Mouse (Mus musculus): ENCODE data around the gene Fndc7. TPM values are rescaled to one million over a fixed set of nuclear protein-coding genes. Genes with fewer than 3 reads are reported as not detected.
"Not testable (repeated sequence)": the region's sequence is repeated elsewhere in the genome, so short reads cannot be mapped to it uniquely, and the experiment has no call there.

Gene Fndc7
- polyA plus RNA-seq, 1 experiment from 2014 or later, result not detected

DNA sequence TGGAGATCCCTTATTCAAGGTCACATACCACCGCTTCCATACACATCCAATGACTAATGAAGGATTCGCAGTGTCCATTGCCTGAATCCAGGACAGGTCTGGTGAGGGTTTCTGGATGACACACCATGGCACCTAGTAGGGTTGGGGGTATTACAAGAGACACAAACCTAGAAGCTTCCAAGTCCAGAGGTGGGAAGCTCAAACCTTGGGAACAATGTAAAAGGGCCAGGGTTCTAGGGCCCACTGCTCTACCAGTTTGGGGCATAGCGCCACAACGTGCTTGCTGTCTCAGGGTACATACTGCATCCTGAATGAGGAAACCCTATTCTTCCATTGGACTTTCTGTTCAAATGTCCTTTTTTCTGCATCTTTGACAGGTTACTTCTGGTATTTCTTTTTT, 8.8 kb upstream of the Fndc7 start:
- Histone ChIP-seq H3K27ac (no peak overlapping the region), H3K4me1 (replicated peaks; ENCODE audit: control insufficient read depth, insufficient read depth, low read length) (no peaks in the 10 kb centered on the region), H3K9ac (no peak overlapping the region), H3K36me3 (replicated peaks; ENCODE audit: control insufficient read depth, insufficient read depth) (peaks cover 22% of the 10 kb centered on the region), H3K9me3 (ENCODE audit: control insufficient read depth, low read length) (no peaks in the 10 kb centered on the region), H3K27me3 (ENCODE audit: control insufficient read depth, insufficient read depth, low read length) (no peaks in the 10 kb centered on the region), H3K4me2 (replicated peaks) (no peak overlapping the region), H3K4me3 (replicated peaks; ENCODE audit: low read length) (no peak overlapping the region)
- ATAC-seq (ENCODE audit: low FRiP score), result no peak
- no peak for DNase-seq (ENCODE audit: low spot score)
- WGBS, result 92% methylated on average over 4 of the region's 4 CpGs

DNA sequence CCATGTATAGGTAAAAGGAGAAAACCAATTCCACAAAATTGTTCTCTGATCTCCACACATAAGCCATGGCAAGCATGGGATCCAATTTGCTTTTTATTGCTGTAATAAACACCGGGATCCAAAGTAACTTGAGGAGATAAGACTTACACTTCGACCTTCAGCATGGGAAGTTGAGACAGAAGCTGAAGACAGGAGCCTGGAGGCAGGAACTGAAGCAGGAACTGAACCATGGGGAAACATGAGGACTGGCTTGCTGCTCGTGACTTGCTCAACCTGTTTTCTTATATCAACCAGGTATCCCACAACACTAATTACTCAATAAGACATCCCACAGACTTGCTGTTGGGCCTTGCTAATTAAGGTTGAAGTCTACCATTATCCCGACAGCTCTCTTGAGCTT, 3.1 kb upstream of the Fndc7 start:
- no peak overlapping the region for H3K9ac ChIP-seq
- DNase-seq (ENCODE audit: low spot score) (no peak), ATAC-seq (ENCODE audit: low FRiP score) (no peak)
- no peak overlapping the region for H3K27ac ChIP-seq
- no peaks in the 10 kb centered on the region for H3K9me3 ChIP-seq (ENCODE audit: control insufficient read depth, low read length)
- H3K4me1 ChIP-seq (replicated peaks; ENCODE audit: control insufficient read depth, insufficient read depth, low read length), result no peaks in the 10 kb centered on the region
- H3K36me3 ChIP-seq (replicated peaks; ENCODE audit: control insufficient read depth, insufficient read depth), result no peaks in the 10 kb centered on the region
- no peaks in the 10 kb centered on the region for H3K27me3 ChIP-seq (ENCODE audit: control insufficient read depth, insufficient read depth, low read length)
- 80% methylated on average over 4 of the region's 4 CpGs for WGBS
- no peak overlapping the region for H3K4me3 ChIP-seq (replicated peaks; ENCODE audit: low read length)
- H3K4me2 ChIP-seq (replicated peaks), result no peak overlapping the region

DNA sequence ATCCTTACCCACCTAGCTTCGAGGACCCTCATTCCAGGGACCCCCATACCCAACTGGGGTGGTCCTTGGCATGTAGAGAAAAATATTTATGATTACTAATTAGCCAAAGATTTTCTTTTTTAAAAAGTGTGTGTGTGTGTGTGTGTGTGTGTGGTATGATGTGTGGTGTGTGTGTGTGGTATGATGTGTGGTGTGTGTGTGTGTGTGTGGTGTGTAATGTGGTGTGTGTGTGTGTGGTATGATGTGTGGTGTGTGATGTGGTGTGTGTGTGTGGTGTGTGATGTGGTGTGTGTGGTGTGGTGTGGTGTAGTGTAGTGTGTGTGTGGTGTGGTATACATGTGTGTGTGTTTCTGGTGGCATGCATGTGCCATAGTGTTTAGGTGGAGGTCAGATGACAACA, 2.3 kb upstream of the Fndc7 start:
- Histone ChIP-seq H3K9ac (no peak overlapping the region), H3K4me3 (replicated peaks; ENCODE audit: low read length) (no peak overlapping the region), H3K27ac (no peak overlapping the region), H3K27me3 (ENCODE audit: control insufficient read depth, insufficient read depth, low read length) (no peaks in the 10 kb centered on the region), H3K4me1 (replicated peaks; ENCODE audit: control insufficient read depth, insufficient read depth, low read length) (no peaks in the 10 kb centered on the region), H3K36me3 (replicated peaks; ENCODE audit: control insufficient read depth, insufficient read depth) (no peaks in the 10 kb centered on the region), H3K9me3 (ENCODE audit: control insufficient read depth, low read length) (no peaks in the 10 kb centered on the region), H3K4me2 (replicated peaks) (no peak overlapping the region)
- ATAC-seq (ENCODE audit: low FRiP score) (no peak), DNase-seq (ENCODE audit: low spot score) (no peak)
- WGBS, result 74% methylated on average over 1 of the region's 1 CpGs

DNA sequence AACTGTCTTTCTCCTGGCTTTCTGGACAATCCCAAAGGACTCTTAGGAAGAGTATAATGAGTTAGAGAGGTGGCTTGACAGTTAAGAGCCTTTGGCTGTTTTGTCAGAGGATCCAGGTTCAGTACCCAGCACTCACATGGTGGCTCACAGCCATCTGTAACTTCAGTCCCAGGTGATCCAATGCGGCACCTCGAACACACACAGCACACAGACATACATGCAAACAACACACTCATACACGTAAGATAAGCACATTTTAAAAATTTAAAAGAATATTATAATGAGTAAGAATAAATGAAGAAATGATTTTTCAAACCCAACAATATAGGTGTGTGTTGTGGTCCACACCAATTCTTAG, 2.2 kb downstream of the Fndc7 start:
- 96% methylated on average over 3 of the region's 3 CpGs for WGBS
- Histone ChIP-seq H3K36me3 (replicated peaks; ENCODE audit: control insufficient read depth, insufficient read depth) (no peaks in the 10 kb centered on the region), H3K4me3 (replicated peaks; ENCODE audit: low read length) (no peak overlapping the region), H3K27me3 (ENCODE audit: control insufficient read depth, insufficient read depth, low read length) (no peaks in the 10 kb centered on the region), H3K9ac (no peak overlapping the region), H3K27ac (no peak overlapping the region), H3K9me3 (ENCODE audit: control insufficient read depth, low read length) (no peaks in the 10 kb centered on the region), H3K4me1 (replicated peaks; ENCODE audit: control insufficient read depth, insufficient read depth, low read length) (peaks cover 4% of the 10 kb centered on the region; the same call in 1 of the 2 replicates), H3K4me2 (replicated peaks) (no peak overlapping the region)
- no peak for DNase-seq (ENCODE audit: low spot score)
- ATAC-seq (ENCODE audit: low FRiP score), result no peak

DNA sequence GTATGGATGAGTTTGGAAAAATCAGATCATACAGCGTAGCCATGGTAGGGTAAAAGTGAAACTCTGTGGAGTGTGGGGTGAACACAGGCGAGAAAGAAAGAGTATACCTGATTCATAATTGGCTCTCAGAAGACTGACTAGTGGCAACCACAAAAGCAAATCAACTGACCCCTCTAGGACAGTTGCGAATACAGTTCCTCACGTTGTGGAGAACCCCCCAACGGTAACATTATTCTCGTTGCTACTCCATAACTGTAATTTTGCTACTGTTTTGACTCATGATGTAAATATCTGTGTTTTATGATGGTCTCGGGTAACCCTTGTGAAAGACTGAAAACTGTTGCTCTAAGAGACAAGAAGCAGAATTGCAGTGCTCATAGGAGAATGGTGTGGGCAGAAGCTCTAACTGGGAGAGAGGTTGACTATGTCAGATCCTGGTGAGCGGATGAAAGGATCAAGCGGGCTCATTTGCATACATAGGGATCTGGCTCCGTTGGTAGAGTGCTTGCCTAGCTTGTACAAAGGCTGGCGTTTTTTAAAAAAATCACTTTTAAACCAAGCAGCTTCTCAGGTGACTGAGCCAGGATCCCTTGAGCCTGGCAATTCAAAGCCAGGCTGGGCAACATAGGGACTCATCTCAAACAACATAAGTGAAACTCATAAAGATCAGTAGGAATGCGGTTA, 2.7 kb downstream of the Fndc7 start:
- ATAC-seq (ENCODE audit: low FRiP score) (no peak), DNase-seq (ENCODE audit: low spot score) (no peak)
- Histone ChIP-seq H3K4me1 (replicated peaks; ENCODE audit: control insufficient read depth, insufficient read depth, low read length) (peaks cover 4% of the 10 kb centered on the region; the same call in 1 of the 2 replicates), H3K27ac (no peak overlapping the region), H3K36me3 (replicated peaks; ENCODE audit: control insufficient read depth, insufficient read depth) (no peaks in the 10 kb centered on the region), H3K4me3 (replicated peaks; ENCODE audit: low read length) (no peak overlapping the region), H3K27me3 (ENCODE audit: control insufficient read depth, insufficient read depth, low read length) (no peaks in the 10 kb centered on the region), H3K4me2 (replicated peaks) (no peak overlapping the region), H3K9me3 (ENCODE audit: control insufficient read depth, low read length) (no peaks in the 10 kb centered on the region), H3K9ac (no peak overlapping the region)
- WGBS, result 60% methylated on average over 12 of the region's 12 CpGs

DNA sequence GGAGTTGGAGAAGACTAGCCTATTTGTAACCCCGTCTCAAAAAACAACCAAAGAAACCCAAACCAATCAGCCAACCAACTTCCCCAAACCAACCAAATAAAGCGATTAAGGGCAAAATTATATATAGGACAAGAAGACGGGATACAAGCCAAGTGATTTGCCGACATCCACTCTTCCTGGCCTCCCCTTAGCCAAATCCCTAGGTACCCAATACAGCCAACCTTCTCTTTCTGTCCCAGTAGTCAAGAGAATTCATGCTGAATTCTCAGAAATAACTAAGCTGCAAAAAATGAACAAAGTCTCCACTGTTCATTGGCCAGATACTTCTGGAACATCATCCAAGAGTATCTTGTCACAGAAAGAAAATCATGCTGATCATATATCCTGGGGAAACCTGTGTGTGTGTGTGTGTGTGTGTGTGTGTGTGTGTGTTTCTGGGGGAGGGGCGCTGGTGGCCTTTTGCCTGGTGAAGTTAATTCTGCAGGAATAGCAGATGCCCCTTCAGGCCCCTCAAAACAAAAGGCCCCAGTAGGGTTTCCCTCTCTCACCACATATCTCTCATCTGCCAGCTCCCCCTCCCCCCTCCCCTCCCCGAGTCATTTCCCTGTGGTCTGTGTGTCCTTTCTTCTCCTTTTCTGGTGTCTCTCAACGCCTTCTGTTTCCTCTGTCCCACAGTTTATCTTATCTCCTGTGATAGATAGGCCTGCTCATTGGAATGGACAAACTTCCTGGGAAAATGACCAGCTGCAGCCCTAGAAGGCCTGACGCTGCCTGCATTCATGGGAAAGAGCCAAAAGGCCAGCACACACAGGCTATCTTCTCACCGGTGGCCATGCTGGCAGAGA, 3.9 kb downstream of the Fndc7 start:
- peaks cover 4% of the 10 kb centered on the region; the same call in 1 of the 2 replicates for H3K4me1 ChIP-seq (replicated peaks; ENCODE audit: control insufficient read depth, insufficient read depth, low read length)
- no peaks in the 10 kb centered on the region for H3K9me3 ChIP-seq (ENCODE audit: control insufficient read depth, low read length)
- DNase-seq (ENCODE audit: low spot score) (no peak), ATAC-seq (ENCODE audit: low FRiP score) (peak; percentile 43; the same call in 1 of the 2 replicates)
- no peaks in the 10 kb centered on the region for H3K27me3 ChIP-seq (ENCODE audit: control insufficient read depth, insufficient read depth, low read length)
- no peak overlapping the region for H3K4me3 ChIP-seq (replicated peaks; ENCODE audit: low read length)
- no peak overlapping the region for H3K4me2 ChIP-seq (replicated peaks)
- 38% methylated on average over 9 of the region's 9 CpGs for WGBS
- H3K36me3 ChIP-seq (replicated peaks; ENCODE audit: control insufficient read depth, insufficient read depth), result no peaks in the 10 kb centered on the region
- no peak overlapping the region for H3K27ac ChIP-seq
- no peak overlapping the region for H3K9ac ChIP-seq

DNA sequence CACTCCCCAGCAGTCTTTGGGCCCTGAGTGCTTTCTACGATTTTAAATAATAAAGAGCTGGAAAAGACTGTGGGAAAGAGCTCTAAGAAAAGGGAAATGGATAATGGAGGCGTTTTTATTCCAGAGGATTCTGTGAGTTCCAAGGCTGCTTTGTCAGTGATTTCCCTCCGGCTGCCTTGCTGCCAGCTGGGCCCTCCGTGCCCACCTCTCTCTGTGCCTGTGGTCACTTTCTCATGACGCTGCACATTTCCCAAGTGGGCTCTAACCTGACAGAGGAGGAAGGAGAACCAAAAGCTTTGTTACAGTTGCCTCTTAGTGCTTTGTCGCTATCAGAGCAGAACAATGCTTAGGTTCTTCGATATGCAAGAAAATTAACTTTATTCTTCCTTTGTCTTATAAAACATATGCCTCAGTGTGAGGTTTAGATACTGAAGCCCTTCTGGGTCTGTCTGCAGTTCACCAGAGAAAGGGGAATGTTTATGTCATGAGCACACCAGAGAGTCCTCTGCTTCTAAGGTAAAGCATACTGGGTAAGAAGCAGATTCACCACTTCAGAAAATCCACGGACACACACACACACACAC, 5.0 kb downstream of the Fndc7 start:
- 42% methylated on average over 8 of the region's 8 CpGs for WGBS
- no peak overlapping the region for H3K4me3 ChIP-seq (replicated peaks; ENCODE audit: low read length)
- no peaks in the 10 kb centered on the region for H3K36me3 ChIP-seq (replicated peaks; ENCODE audit: control insufficient read depth, insufficient read depth)
- H3K4me2 ChIP-seq (replicated peaks), result no peak overlapping the region
- ATAC-seq (ENCODE audit: low FRiP score), result no peak
- no peaks in the 10 kb centered on the region for H3K27me3 ChIP-seq (ENCODE audit: control insufficient read depth, insufficient read depth, low read length)
- no peak overlapping the region for H3K9ac ChIP-seq
- 0 out of 2 replicates have a peak overlapping the region, but pooled peaks have one; percentile 9 for H3K27ac ChIP-seq
- no peaks in the 10 kb centered on the region for H3K9me3 ChIP-seq (ENCODE audit: control insufficient read depth, low read length)
- H3K4me1 ChIP-seq (replicated peaks; ENCODE audit: control insufficient read depth, insufficient read depth, low read length), result peaks cover 4% of the 10 kb centered on the region; the same call in 1 of the 2 replicates
- no peak for DNase-seq (ENCODE audit: low spot score)

DNA sequence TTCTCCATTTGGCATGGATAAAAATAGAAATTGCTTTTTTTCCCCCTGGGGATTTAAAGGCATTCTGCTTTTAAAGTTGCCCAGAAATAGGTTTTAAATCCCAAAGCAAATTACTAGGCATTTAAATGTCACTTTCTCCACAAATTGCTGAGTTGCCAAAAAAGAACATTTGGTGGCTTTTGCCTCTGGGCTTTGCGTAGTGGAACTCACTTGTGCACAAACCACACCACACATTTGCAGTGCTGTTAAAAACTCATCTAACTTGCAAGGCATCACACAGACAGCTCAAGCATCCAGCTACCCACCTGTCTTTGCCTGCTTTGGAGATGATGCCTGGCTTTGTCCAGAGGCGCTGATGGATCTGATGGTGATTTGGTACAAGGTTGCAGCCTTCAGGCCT, 6.7 kb downstream of the Fndc7 start:
- no peaks in the 10 kb centered on the region for H3K9me3 ChIP-seq (ENCODE audit: control insufficient read depth, low read length)
- no peak for ATAC-seq (ENCODE audit: low FRiP score)
- no peak for DNase-seq (ENCODE audit: low spot score)
- no peaks in the 10 kb centered on the region for H3K36me3 ChIP-seq (replicated peaks; ENCODE audit: control insufficient read depth, insufficient read depth)
- 84% methylated on average over 2 of the region's 2 CpGs for WGBS
- H3K27me3 ChIP-seq (ENCODE audit: control insufficient read depth, insufficient read depth, low read length), result no peaks in the 10 kb centered on the region
- H3K4me2 ChIP-seq (replicated peaks), result no peak overlapping the region
- no peak overlapping the region for H3K9ac ChIP-seq
- no peak overlapping the region for H3K4me3 ChIP-seq (replicated peaks; ENCODE audit: low read length)
- peaks cover 4% of the 10 kb centered on the region; the same call in 1 of the 2 replicates for H3K4me1 ChIP-seq (replicated peaks; ENCODE audit: control insufficient read depth, insufficient read depth, low read length)
- no peak overlapping the region for H3K27ac ChIP-seq

DNA sequence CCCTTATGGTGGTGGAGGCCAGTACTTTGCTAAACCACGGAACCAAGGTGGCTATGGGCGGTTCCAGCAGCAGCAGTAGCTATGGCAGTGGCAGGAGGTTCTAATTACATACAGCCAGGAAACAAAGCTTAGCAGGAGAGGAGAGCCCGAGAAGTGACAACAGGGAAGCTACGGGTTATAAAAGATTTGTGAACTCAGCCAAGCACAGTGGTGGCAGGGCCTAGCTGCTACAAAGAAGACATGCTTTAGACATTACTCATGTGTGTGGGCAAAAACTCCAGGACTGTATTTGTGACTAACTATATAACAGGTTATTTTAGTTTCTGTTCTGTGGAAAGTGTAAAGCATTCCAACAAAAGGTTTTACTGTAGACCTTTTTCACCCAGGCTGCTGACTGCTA, 7.9 kb downstream of the Fndc7 start:
- H3K4me3 ChIP-seq (replicated peaks; ENCODE audit: low read length); H3K9me3 ChIP-seq (ENCODE audit: control insufficient read depth, low read length); H3K9ac ChIP-seq; DNase-seq (ENCODE audit: low spot score); H3K27ac ChIP-seq; H3K4me2 ChIP-seq (replicated peaks); H3K4me1 ChIP-seq (replicated peaks; ENCODE audit: control insufficient read depth, insufficient read depth, low read length); H3K27me3 ChIP-seq (ENCODE audit: control insufficient read depth, insufficient read depth, low read length); H3K36me3 ChIP-seq (replicated peaks; ENCODE audit: control insufficient read depth, insufficient read depth); ATAC-seq (ENCODE audit: low FRiP score): not testable (repeated sequence)
- WGBS, result 14% methylated on average over 4 of the region's 4 CpGs
